Mouse (Mus musculus) C2C12 (cell line): Measurements from ENCODE around the gene Tns4.

Experiments used
- CEBPB ChIP-seq: IDR thresholded peaks from one replicate; pipeline ENCODE4 v1.6.1; 2011; ENCODE audit warnings: low read depth, mild to moderate bottlenecking, control low read depth, moderate library complexity
- CTCF ChIP-seq: IDR thresholded peaks from one replicate; pipeline ENCODE4 v1.5.1; 2011; ENCODE audit not compliant: control insufficient read depth, insufficient read depth, insufficient read length
- MYOG ChIP-seq: IDR thresholded peaks from one replicate; pipeline ENCODE4 v1.6.1; 2011; ENCODE audit not compliant: control insufficient read depth, insufficient read length; ENCODE audit errors: extremely low read depth

- TF ChIP-seq MYOG (no peak), CEBPB (no peak), CTCF (no peak)
Observed at GRCm38 (mm10) chr11:99130736-99131462, 41.8 kb upstream of the Tns4 start.
